Mouse (Mus musculus) adrenal gland (tissue): ENCODE results near the gene Aes.

Experiments used
- intact Hi-C: fragments of 180-260 bp; cut with DNase I; formaldehyde crosslinking; loops from one replicate; pipeline ENCODE4 v1.15.1; 2025

Aes gene

DNA sequence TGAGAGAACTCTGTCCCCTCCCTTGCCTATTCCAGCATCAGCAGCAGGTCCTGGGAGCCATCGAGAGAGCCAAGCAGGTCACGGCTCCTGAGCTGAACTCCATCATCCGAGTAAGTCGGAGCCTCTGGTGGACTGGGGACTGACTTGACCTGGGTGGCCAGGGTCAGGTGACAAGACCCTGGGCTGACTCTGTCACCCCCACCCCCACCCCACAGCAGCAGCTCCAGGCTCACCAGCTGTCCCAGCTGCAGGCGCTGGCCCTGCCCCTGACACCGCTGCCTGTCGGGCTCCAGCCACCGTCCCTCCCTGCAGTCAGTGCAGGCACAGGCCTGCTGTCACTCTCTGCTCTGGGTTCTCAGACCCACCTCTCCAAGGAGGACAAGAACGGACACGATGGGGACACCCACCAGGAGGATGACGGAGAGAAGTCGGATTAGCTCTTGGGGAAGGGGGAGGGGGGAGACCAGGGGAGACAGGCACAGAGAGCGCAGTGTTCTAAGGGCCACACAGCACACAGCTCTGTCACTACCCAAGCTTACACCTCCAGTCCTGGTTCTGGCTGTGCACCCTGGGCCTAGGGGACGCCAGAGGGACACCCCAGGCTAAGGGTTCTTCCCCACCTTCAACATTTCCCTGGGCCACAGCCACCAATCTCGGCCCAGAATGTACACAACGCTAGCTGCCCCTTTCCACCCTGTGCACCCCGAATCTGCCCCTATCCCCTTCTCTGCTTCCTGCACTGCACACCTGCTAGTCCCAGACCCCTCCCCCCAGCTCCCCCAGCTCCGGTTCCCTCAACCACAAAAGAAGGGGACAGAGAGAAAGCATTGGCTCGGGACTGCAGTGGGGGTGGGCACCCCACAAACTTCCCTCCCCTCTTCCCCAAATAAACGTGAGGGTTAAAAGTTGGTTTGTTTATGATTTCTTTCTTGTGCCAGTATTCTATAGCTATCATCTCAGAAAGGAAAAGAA lies 6.3 kb downstream of the Aes start:
- intact Hi-C loops = loop anchor here (2.0 kb wide), 1 partner anchor 39 kb away; no protein-coding TSS in a partner anchor

DNA sequence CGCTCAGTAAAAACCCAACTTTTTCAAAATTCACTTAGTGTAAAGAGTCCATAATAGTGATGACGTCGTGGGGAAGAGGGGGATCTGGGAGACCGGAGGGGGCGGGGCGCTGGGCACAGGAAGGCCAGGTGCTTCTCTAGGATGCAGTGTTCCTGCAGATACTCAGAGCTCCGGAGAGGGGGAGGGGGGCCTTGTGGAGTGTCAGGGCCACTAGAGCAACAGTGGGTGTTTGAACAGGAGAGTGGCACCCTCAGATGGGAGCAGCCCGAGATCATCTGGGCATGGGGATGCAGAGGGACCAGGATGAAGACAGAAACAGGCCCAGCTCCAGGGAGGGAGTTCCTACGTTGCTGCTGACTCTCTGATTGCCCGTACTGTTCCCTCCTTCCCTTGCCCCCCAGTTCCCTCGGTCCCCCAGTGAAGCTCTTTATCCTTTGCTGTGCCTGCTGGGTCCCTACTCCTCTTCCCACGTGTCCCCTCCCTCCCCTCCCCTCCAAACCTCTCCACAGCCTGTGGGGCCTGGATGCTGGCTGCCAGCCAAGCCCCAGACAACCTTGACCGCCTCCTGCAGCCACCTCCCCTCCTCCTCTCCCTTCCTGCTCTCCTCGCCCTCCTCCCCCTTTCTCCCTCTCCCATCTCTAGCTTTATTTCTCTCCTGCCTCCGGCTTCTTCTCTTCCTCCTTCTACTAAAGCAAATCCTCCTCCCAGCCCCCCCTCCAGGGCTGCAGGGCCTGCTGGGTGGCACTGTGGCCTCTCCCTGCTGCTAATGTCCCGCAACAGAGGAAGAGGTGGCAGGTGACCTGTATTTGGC lies 9.3 kb downstream of the Aes start:
- intact Hi-C loops = no loop called here

DNA sequence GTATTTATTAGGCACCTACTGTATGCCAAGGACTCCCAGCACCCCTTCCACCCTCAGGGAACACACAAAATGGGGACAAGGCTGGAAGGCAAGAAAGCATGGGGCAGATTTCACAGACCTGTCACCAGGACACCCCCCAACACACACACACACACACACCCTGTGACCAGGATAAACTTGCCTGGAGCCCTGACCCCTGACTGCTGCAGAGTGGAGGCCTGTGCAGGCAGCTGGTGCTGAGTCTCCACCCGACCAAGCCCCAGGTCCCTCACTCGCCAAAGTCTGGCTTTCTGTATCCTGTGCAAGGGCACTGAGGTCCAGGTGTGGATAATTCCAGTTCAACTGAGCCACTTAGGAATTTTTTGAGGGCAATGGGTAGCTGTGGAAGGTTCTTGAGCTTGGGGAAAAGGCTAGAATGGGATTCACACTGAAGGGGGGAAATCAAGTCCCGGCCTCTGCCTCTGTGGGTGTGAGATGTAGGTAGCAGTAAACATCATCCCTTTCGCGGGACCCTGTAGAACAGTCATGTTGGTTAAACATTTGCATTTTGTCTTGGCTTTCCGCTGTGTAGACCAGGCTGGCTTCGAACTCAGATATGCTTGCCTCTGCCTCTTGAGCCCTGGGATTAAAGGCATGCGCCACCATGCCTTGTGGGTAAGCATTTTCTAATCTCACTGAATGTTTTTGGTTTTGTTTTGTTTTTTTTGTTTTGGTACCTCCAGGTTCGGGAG lies 10.4 kb downstream of the Aes start:
- intact Hi-C loops = no loop called here

DNA sequence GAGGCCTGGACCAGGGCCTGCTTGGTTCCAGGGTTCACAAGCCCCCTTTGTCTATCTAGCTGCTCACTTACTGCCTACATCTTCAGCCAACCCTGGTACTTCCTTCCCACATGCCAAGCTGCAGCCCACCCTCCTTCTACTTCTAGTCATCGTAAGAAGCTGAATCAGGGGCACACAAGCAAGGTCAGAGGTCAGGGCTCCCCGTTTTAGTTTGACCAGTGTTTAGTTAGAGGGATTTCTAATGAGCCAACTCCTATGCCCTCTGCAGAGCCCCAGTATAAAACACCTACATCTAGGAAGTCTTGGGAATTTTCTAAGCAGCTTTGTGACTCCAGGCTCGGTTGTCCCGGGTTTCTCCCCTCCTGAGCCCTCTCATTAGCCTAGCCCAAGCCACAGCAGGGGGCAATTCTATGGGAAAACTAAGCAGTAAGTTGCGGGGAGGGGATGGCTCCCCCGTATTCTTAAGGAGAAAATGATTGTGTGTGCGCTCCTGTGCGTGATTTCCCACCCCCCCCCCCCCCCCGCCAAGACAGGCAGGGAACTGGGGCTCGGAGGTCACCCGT lies 11.0 kb downstream of the Aes start:
- intact Hi-C loops = no loop called here

DNA sequence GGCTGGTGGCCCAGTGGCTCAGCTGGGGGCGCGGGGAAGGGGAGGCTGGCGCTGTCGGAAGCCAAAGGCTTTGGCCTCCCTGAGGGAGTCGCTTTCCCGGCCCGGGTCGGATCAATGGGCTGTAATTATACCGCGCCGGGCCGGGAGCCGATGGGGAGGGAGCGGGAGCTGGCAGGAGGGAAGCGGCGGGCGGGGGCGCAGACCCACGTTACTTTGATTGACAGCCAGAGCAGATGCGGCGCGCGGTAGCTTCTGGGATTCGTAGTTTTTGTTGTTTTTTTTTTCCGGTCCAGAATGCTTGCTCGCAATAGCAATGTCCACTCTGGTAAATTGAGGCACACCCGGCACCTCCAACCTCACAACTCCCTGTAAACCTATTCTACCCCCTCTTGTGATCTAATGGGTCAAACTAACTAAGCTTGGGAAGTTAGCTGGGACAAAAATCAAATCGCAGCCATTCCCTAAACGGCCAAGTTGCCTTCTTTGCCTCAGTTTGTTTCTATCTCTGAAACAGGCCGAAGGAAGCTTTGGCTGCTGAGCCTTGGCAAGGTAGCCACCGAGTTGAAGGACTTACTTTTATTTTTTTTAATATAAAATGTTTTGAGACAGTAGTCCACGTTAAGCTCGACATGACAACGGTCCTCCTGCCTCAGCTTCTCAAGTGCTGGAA lies 11.7 kb downstream of the Aes start:
- intact Hi-C loops = no loop called here

DNA sequence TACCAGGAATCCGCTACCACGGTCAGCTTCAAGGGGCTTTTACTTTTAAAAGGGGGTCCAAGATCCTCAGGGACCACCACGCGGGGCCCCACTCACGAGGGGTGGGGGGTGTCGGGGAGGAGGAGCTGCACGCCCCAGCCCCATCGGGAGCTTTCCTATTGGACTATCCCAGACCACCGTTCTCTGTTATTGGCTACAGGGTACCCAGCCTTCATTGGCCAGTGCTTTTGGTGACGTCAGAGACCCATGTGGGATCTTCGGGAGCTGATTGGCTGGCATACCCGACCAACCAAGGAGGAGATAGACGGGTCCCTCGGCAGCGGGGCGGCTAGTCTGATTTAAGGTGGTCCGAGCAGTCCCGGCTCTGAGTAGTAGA lies 12.2 kb downstream of the Aes start:
- intact Hi-C loops = no loop called here

DNA sequence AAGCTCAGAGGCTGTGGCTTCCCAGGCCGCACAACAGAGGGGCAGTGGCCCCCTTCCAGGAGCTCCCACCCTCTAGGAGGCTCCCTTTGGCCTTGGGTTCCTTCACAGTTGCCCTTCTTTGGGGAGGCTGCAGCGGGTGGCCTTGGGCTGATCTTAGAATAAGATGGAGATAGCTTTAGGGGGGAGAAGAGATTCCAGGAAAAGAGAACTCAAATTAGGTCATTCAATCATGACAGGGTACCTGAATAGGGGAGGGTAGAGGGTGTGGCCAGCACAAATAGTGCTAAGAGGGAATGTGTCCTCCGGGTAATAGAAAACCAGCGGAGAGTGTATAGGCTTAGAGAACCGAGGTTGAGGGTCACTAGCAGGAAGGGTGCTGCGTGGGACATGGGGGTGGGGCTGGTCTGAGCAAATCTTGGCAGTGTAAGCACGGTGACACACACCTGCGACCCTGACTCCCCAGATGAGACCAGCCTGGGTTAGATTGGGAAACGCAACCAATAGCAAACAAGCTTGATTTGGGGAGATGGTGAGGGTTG lies 12.9 kb downstream of the Aes start:
- intact Hi-C loops = no loop called here

DNA sequence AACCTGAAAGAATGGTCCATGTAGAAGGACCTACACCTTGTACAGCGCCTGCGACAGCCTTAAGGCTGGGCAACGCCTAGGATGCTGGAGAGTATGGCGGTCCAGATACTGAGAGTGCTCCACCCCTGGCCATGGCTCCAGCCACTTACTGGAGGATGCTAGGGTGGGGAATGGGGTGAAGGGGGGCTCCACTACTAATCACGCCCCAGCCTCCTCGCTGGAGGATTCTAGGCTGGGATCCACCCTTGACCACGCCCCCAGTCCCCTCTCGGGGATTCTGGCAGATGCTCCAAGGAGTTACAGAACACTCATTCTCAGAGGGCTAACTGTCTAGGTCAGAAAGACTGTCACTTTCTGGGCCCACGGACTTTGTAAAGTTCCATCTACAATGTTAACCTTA lies 13.7 kb downstream of the Aes start:
- intact Hi-C loops = no loop called here

DNA sequence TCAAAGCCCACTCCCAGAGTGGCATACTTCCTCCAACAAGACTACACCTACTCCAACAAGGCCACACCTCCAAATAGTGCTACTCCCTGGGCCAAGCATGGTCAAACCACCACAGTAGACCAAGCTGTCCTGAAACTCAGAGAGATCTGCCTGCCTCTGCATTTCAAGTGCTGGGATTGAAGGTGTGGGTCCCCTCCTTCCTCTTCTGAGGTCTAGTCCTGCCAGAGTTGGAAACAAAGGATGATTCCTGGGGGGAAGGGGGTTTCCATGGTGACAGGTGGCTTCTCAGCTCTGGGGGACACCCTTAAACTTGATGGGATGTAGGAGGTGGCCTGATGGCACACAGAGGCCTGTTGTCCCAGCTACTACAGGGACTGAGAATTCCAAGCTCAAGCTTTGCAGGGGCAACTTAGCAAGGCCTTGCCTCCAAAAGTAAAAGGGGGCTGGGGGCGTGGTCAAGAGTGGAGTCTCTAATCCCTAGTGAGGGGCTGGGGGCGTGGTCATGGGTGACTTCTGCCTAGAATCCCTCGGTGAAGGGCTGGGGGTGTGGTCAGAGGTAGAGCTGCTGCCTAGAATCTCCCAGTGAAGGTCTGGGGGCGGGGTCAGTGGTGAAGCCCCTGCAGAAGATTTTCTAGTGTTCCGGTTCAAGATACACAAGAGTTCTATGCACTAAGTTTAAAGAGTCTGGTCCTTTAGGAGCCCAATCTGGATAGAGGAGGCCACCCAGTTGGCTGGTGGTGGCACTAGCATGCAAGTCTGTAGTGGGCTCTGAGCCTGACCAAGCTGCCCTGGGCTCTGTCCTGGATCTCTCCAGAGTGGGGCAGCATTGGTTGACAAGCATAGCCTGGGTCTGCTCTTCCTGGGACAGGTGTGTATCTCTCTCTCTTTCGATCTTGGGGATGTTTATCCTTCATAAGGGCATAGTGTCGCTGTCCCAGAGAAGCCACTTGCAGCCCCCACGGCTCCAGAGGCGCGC lies 15.1 kb downstream of the Aes start, which contains the start of gene Tle2:
TSS of gene Tle2 (plus strand) at position 481 of the 976 bp plus-strand sequence.
- intact Hi-C loops = no loop called here

DNA sequence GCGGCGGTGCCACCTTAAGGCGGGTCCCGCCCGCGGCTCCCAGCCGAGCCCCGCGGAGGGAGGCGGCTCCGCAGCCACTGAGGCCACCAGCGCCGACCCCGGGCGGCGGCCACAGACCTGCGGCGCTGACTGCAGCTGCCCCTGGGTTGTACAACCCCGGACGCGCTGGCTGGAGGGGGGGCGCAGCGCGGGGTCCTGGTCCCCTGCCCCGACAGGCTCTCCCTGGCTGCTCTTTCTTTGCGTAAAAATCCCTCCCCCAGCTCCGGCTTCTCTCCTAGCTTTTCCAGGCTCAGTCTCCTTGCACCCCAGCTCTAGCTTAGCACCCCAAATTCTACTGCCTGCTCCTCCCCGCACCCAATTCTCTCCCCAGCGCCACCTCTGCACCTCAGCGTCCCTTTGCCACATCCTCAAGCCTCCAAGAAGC lies 15.9 kb downstream of the Aes start:
- intact Hi-C loops = no loop called here

DNA sequence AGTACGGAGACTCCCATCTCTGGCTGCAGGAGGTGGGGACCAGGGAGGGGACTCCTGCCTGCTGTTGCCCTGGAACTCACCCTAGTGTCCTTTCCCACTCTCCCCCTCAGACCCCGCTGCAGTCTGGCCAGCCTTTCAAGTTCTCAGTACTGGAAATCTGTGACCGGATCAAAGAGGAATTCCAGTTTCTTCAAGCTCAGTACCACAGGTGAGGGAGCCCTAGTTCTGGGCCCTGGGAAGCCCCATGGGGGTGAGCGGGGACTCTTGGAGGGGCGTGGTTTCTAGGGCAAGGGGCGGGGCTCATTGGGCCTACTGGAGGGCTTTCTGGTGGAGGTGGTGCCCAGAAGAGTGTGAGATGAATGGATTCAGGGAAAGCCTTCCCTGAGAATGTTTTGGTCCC lies 16.4 kb downstream of the Aes start:
- intact Hi-C loops = no loop called here

DNA sequence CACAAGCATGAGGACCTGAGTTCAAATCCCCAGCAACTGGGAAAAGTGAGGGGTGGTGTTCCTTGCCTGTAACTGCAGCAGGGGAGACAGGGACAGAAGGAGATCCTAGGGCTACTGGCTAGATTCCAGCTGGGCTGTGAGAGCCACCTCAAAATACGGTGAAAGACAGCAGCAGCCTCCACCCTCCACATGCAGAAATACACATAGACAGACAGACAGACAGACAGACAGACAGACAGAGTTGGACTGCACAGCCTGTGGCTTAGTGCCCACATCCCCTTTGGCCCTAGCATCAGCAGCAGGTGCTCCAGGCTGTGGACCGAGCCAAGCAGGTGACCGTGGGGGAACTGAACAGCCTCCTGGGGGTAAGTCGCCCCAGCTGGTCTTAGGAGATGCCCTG lies 20.7 kb downstream of the Aes start:
- intact Hi-C loops = no loop called here

DNA sequence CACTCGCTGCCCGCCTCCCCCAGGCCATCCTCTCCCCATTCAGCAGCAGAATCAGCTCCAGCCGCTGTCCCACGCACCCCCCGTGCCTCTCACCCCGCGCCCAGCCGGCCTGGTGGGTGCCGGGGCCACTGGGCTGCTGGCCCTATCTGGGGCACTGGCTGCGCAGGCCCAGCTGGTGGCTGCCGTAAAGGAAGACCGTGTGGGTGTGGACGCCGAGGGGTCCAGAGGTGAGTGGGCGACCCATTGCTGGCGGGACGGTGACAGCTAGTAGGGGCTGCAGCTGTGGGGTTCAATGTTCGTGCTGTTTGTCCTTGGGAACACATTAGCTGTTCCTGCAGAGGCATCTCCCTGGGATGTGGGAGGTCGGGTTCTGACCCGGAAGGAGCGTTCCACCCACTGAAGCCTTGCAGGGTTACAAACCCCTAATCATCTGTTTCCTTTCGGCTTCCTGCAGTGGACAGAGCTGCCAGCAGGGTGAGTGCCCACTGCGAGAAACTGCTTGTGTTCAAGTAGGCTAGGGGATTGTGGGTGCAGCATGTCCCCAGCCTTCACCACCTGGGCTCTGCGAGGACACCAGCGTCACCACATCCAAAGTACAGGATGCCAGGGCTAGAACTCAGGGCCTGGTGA lies 21.3 kb downstream of the Aes start:
- intact Hi-C loops = no loop called here

DNA sequence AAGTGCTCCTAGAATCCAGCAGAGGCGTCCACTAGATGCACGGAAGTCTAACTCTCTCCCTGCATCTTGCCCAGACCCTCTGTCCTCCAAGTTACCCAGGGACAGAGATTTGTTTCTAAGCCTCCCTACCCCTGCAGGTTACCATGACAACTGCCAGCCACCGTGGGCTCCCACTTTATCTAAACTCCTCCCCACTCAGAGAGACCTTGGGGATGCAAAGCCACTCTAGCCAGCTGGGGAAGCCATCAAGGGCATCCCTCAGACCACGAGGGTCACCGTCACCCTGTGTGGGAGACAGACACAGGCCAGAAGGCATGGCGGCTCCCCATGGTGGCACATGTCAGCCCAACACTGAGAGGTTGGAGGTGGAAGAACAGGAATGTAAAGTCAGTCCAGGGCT lies 24.1 kb downstream of the Aes start:
- intact Hi-C loops = no loop called here

DNA sequence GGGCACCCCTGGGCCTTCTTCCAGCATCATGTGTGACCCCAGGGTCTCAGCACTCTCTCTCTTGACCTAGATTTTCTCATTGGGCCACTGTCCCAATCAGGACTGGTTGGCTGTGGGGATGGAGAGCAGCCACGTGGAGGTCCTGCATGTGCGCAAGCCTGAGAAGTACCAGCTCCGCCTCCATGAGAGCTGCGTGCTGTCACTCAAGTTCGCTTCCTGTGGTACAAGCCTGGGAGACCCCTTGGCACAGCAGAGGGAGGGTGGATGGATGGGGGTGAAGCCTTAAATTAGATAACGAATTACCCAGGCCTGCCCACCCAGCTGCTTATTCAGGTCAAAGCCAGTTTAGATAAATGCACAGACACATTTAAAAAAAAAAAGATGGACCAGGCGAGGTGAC lies 29.5 kb downstream of the Aes start:
- intact Hi-C loops = no loop called here

DNA sequence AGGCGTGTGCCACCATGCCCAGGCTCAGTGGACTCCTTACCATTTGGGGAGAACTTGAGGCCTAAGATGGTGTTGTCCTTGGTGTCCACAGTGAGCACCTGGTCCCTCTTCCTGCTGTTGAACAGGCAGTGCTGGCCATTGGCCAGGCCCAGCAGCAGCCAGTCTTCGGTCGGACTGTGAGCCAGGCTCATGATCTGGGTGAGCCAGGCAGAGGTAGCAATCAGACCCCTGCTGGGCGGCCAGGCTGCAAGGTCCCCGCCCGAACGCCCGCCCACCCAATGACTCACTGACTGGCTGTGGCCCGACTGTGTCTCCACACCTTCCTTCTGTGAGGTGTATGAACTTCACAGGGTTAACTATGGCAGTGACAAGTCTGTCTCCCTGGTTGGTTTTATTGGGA lies 32.6 kb downstream of the Aes start:
- intact Hi-C loops = no loop called here

DNA sequence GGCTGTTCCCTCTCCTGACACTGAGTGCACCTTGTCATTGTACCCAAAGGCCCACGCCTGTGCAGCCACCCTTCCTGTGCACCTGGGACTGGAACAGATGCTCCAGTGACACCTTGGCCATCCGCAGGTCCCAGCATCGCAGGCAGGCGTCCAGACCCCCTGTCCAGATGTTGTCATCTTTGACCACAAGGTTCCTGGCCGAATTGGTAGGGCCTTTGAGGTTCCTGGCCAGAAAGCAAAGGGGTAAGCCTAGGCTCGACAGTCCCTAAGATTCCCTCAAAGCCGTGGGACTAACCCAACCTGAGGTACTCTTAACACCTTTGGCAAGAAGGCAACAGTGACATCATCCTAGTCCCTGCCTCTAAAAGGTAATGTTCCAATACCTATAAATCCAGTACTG lies 33.3 kb downstream of the Aes start:
- intact Hi-C loops = no loop called here

DNA sequence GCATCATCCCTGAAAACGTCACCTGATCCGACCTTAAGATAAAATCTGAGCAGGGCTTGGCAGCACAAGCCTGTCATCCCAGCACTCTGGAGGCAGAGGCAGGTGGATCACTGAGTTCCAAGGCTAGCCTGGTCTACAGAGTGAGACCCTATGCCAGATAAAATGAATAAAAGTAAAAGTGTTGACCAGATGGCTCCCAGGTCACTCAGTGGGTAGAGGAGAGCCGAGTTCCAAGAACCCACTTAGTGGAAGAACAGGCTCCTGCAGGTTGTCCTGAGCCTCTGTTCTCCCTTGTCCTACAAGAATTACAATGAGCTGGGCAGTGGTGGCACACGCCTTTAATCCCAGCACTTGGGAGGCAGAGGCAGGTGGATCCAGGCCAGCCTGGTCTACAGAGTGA lies 33.9 kb downstream of the Aes start:
- intact Hi-C loops = no loop called here

DNA sequence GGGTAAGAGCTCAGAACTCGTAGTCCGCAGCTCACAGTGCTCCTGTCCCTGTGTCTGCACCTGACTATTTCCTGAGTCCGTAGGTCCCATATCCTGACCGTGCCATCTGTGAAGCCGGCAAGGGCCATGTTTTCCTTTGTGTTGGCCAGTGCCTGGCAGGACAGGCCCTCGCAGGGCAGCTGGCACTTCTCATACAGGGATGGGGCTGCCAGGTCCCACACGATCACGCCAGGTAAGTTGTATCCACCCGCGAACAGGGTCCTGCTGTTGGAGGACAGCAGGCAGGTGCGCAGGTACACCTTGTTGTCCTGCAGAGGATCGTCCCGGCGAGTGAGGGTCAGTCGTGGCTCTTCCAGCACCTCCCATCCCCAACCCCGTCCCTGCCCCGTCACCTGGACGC lies 34.6 kb downstream of the Aes start:
- intact Hi-C loops = no loop called here
